Mouse (Mus musculus) brain, embryonic 14.5 days (tissue): ENCODE measurements around the gene Slc25a19.

Experiments
- CTCF ChIP-seq: fragments of 200-500 bp; IDR thresholded peaks from 2 replicates; pipeline ENCODE4 v1.5.1; 2012; ENCODE audit warnings: inconsistent platforms, mild to moderate bottlenecking, moderate library complexity, borderline replicate concordance; ENCODE audit not compliant: insufficient read depth, insufficient read length; ENCODE audit errors: extremely low read depth
- POLR2A ChIP-seq: fragments of 200-500 bp; IDR thresholded peaks from 2 replicates; pipeline ENCODE4 v1.6.1; 2012; ENCODE audit warnings: mild to moderate bottlenecking, inconsistent platforms, borderline replicate concordance; ENCODE audit not compliant: poor library complexity, insufficient read depth, insufficient read length, severe bottlenecking; ENCODE audit errors: extremely low read depth

GRCm38 (mm10) chr11:115615108-115615825, 12.8 kb downstream of the Slc25a19 start:
- TF ChIP-seq POLR2A (no peak), CTCF (no peak)
